Mouse (Mus musculus): ENCODE data around the gene Ptbp2.

Gene Ptbp2

DNA sequence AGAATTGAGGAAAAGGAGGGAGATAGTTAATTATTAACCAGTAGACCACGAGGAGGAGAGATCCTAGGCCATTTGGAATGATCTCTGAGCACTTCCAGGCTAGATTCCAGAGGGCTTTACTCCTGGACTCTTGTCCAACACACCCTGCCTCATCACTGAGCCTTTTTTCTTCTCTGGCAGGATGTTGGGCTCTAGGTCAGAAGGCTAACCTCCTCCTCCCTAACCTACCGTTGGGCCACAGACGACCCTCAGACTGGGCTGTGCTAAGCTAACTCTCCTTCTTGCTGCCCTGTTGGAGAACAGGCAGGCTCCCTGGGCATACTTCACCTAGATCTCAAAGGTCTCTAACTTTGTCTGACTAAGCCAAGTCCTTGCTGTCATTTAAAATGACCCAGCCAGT lies 82.8 kb downstream of the Ptbp2 start:
- no peak for DNase-seq (ENCODE audit: low read depth, low spot score)

DNA sequence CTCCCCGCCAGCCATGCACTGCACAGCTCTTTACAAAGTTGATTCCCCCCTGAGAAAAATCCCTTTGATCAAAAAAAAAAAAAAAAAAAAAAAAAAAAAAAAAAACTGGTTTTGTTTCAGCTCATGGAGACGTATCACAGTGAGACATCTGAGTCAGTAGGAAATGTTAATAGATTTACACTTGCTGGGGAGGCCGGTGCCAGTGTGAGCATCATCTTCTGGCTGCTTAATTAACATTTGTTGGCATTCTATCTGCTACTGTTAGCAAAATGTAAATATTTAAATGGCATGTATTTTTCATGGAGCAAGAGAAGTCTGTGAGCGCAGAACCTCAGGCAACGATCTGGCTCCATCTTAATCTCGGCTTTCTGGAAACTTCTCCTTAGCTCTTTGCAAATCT lies 99.5 kb downstream of the Ptbp2 start:
- DNase-seq (ENCODE audit: low read depth, low spot score) = no peak

Data from CD4-positive helper T cell, adult 2 months (primary cell).